Mouse (Mus musculus): Measurements from ENCODE around the gene Echdc1. TPM values are rescaled to one million over a fixed set of nuclear protein-coding genes. Genes with fewer than 3 reads are reported as not detected.

The Echdc1 gene
- polyA plus RNA-seq (2014; fragmentation: Nextera tagmentation; extraction: Ambion mirVana) = 20.9 and 24.6 TPM in 2 replicates

DNA sequence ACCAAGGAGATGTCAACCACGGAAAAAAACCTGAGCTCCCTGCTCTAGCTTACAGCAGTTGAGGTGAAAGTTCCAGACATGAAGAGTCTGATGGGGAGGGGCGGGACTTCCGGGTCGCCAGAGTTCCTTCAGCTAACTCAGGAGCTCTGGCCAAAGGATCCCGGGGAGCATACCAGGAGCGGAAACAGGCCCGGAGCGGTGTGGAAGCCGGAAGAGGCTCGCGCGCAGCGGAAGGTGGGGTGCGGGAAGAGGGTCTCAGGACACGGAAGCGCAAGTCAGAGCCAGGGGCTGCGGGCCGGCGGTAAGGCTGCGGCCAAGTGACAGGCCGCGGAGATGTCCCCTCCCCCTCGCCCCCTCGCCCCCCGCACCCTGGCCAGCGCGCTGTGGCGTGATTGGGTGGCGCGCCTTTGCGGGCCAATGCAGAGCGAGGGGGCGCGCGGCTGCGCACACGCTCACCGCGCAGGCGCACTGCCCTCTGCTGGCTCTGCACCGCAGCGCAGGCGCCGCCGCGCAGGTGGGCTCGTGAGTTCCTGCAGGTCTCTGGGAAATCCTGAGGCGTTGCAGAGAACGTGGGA, at the start of gene Echdc1:
Gene Echdc1, plus strand, starts transcription at position 103 of the 575 bp plus-strand sequence.
- Histone ChIP-seq H3K27me3 (ENCODE audit: control insufficient read depth, insufficient read depth, low read length) (no peaks in the 10 kb centered on the region), H3K9me3 (ENCODE audit: control insufficient read depth, low read length) (no peaks in the 10 kb centered on the region)
- WGBS = under 1% methylated on average over 49 of the region's 49 CpGs

DNA sequence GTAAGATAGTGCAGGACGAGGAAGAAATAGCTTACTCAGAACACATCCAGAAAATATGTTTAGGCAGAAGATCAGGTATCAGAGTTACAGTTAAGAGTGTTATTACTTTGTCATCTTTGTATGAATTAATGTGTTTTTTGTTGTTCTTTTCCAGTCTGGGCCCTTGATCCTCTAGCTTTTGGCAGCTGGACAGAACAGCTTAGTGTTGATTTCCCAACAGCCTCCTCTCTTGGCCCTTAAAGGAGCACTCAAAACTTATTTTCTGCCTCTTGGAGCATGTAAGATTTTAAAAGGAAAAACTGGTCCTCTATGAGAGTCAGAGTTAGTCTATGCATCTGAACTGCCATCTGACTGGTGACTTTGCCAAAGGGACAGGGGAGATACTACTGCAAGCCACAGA, 31.2 kb upstream of the Echdc1 start:
- no peak overlapping the region for H3K4me3 ChIP-seq (replicated peaks; ENCODE audit: low read depth, low read length)
- WGBS = 81% methylated on average over 1 of the region's 1 CpGs
- DNase-seq = no peak

More for the DNA sequence above, at the start of gene Echdc1:
- Histone ChIP-seq H3K4me2 (ENCODE audit: low read length) (peak within 1 kb of the TSS; percentile 71), H3K27ac (replicated peaks; ENCODE audit: low read depth, low read length) (peak within 1 kb of the TSS; percentile 81), H3K4me1 (ENCODE audit: control insufficient read depth, insufficient read depth, low read length) (peaks cover 12% of the 10 kb centered on the region), H3K4me3 (replicated peaks; ENCODE audit: low read depth, low read length) (peak within 1 kb of the TSS; percentile 58), H3K36me3 (ENCODE audit: control insufficient read depth, insufficient read depth, low read length) (0 out of 2 replicates have a peak, but pooled peaks cover 2% of the 10 kb centered on the region), H3K9ac (replicated peaks; ENCODE audit: low read length) (peak within 1 kb of the TSS; percentile 62)
- ATAC-seq (ENCODE audit: low FRiP score, low TSS enrichment) = peak; percentile 99
- peak; percentile 97 for DNase-seq

DNA sequence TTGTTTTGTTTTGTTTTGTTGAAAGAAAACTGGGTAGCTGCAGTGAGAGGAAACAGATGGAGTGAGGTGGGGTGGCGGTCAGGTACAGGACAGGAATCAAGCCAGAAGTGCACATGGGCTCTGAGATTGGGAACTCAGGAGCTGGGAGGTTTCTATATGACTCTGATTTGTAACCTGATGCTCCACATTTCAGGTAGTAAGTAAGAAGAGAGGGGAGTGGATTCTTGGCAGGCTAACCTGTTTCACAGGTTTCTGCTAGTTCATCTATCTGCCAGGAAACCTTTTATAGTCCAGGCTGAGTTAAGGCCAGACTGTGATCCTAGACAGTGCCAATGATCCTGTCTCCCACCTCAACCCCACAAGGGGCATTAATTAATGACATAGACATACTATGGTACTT, 27.2 kb upstream of the Echdc1 start:
- 97% methylated on average over 1 of the region's 1 CpGs for WGBS

More for the DNA sequence above, 31.2 kb upstream of the Echdc1 start:
- Histone ChIP-seq H3K27me3 (ENCODE audit: control insufficient read depth, insufficient read depth, low read length) (no peaks in the 10 kb centered on the region), H3K9ac (replicated peaks; ENCODE audit: low read length) (no peak overlapping the region), H3K4me2 (ENCODE audit: low read length) (no peak overlapping the region), H3K9me3 (ENCODE audit: control insufficient read depth, low read length) (no peaks in the 10 kb centered on the region), H3K4me1 (ENCODE audit: control insufficient read depth, insufficient read depth, low read length) (no peaks in the 10 kb centered on the region), H3K36me3 (ENCODE audit: control insufficient read depth, insufficient read depth, low read length) (no peaks in the 10 kb centered on the region), H3K27ac (replicated peaks; ENCODE audit: low read depth, low read length) (no peak overlapping the region)
- ATAC-seq (ENCODE audit: low FRiP score, low TSS enrichment) = no peak

DNA sequence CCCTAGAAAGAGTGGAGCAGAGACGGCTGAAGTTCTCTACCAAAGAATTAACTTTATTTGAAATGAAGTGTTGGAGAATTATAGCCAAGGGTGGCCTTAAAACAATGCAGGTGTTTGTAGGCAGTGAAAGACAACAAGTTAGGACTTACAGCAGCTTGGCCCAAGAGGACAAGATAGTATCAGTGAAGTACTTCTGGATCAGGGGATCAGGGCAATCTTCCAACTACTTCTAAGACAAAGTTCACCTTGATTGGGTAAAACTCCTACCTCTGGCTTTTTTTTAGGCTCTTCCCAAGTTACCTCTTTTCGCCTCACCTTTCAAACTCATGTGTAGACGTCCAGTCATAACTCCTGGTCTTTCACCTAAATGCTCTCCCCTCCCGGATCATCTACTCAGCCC, 10.7 kb upstream of the Echdc1 start:
- no peak overlapping the region for H3K27ac ChIP-seq (replicated peaks; ENCODE audit: low read depth, low read length)

More for the DNA sequence above, 27.2 kb upstream of the Echdc1 start:
- H3K4me1 ChIP-seq (ENCODE audit: control insufficient read depth, insufficient read depth, low read length) = no peaks in the 10 kb centered on the region
- no peaks in the 10 kb centered on the region for H3K36me3 ChIP-seq (ENCODE audit: control insufficient read depth, insufficient read depth, low read length)
- H3K27ac ChIP-seq (replicated peaks; ENCODE audit: low read depth, low read length) = no peak overlapping the region
- H3K27me3 ChIP-seq (ENCODE audit: control insufficient read depth, insufficient read depth, low read length) = no peaks in the 10 kb centered on the region
- ATAC-seq (ENCODE audit: low FRiP score, low TSS enrichment) = no peak
- no peaks in the 10 kb centered on the region for H3K9me3 ChIP-seq (ENCODE audit: control insufficient read depth, low read length)
- no peak overlapping the region for H3K4me2 ChIP-seq (ENCODE audit: low read length)
- DNase-seq = no peak
- H3K4me3 ChIP-seq (replicated peaks; ENCODE audit: low read depth, low read length) = no peak overlapping the region
- H3K9ac ChIP-seq (replicated peaks; ENCODE audit: low read length) = no peak overlapping the region

DNA sequence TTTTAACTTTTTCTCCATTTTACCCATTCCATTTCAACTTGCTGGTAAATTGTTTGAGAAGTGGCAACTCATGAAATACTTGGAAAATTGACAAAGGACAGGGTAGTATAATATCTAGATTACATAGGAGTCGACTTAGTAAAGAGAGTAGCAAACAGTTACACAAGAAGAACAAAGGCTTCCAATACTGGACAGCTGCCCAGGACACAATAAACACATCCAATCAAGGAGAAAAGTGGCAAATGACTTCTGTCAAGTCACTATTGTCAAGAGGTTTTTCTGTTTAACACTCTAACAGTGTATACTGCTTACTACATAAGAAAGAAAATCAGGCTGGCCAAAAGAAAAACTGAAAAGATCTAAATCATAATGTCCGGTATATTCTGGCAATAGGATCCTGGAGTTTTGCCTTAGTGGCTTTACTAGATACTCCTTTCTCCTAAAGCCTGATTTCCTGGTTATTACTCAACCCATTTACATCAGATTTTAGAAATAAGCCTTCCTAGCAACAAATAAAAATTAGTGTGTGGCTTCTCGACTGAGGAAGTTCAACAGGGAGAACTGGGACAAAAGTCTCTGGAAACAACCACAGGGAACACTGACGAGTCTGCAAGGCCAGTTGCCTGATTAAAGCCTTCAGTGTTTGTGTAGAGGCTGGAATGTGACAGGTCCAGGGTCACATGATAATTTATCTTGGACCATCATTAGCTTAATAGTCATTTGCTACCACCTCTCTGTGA, 1.3 kb upstream of the Echdc1 start:
- H3K27me3 ChIP-seq (ENCODE audit: control insufficient read depth, insufficient read depth, low read length) = no peaks in the 10 kb centered on the region
- no peak overlapping the region for H3K4me3 ChIP-seq (replicated peaks; ENCODE audit: low read depth, low read length)
- ATAC-seq (ENCODE audit: low FRiP score, low TSS enrichment) = no peak
- H3K4me1 ChIP-seq (ENCODE audit: control insufficient read depth, insufficient read depth, low read length) = peaks cover 12% of the 10 kb centered on the region
- no peak for DNase-seq
- no peak overlapping the region for H3K27ac ChIP-seq (replicated peaks; ENCODE audit: low read depth, low read length)
- H3K36me3 ChIP-seq (ENCODE audit: control insufficient read depth, insufficient read depth, low read length) = no peaks in the 10 kb centered on the region
- H3K4me2 ChIP-seq (ENCODE audit: low read length) = no peak overlapping the region
- 73% methylated on average over 4 of the region's 4 CpGs for WGBS
- no peaks in the 10 kb centered on the region for H3K9me3 ChIP-seq (ENCODE audit: control insufficient read depth, low read length)
- H3K9ac ChIP-seq (replicated peaks; ENCODE audit: low read length) = no peak overlapping the region

More for the DNA sequence above, 10.7 kb upstream of the Echdc1 start:
- Histone ChIP-seq H3K27me3 (ENCODE audit: control insufficient read depth, insufficient read depth, low read length) (no peaks in the 10 kb centered on the region), H3K36me3 (ENCODE audit: control insufficient read depth, insufficient read depth, low read length) (no peaks in the 10 kb centered on the region), H3K9ac (replicated peaks; ENCODE audit: low read length) (no peak overlapping the region), H3K4me3 (replicated peaks; ENCODE audit: low read depth, low read length) (no peak overlapping the region), H3K4me1 (ENCODE audit: control insufficient read depth, insufficient read depth, low read length) (no peaks in the 10 kb centered on the region), H3K9me3 (ENCODE audit: control insufficient read depth, low read length) (no peaks in the 10 kb centered on the region), H3K4me2 (ENCODE audit: low read length) (no peak overlapping the region)
- DNase-seq (no peak), ATAC-seq (ENCODE audit: low FRiP score, low TSS enrichment) (no peak)
- WGBS = 95% methylated on average over 4 of the region's 4 CpGs

DNA sequence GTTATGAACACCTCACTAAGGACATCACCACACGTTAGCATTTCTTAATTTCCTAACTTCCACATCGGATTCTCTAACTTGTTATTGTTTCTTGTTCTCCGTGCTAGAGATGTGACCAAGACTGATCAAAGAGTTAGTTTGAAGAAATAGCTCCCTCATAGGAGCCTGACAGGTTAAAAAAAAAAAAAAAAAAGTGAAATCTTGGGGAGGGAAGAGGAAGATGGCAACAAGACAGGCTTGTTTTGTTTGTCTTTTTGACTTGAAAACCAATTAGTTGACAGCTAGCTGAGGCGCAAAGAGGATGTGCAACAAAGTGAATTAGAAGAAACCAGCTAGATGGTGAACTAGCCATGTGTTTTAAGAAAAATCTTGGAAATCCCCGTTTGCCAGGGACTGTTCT, 939 bp downstream of the Echdc1 start:
- Histone ChIP-seq H3K27me3 (ENCODE audit: control insufficient read depth, insufficient read depth, low read length) (no peaks in the 10 kb centered on the region), H3K4me2 (ENCODE audit: low read length) (peak overlapping the region; percentile 71), H3K4me3 (replicated peaks; ENCODE audit: low read depth, low read length) (peak overlapping the region; percentile 58), H3K9me3 (ENCODE audit: control insufficient read depth, low read length) (no peaks in the 10 kb centered on the region), H3K4me1 (ENCODE audit: control insufficient read depth, insufficient read depth, low read length) (peaks cover 12% of the 10 kb centered on the region), H3K9ac (replicated peaks; ENCODE audit: low read length) (peak overlapping the region; percentile 62; the same call in 1 of the 2 replicates), H3K27ac (replicated peaks; ENCODE audit: low read depth, low read length) (no peak overlapping the region), H3K36me3 (ENCODE audit: control insufficient read depth, insufficient read depth, low read length) (0 out of 2 replicates have a peak, but pooled peaks cover 2% of the 10 kb centered on the region)
- ATAC-seq (ENCODE audit: low FRiP score, low TSS enrichment) = no peak
- 39% methylated on average over 5 of the region's 5 CpGs for WGBS
- DNase-seq = no peak

DNA sequence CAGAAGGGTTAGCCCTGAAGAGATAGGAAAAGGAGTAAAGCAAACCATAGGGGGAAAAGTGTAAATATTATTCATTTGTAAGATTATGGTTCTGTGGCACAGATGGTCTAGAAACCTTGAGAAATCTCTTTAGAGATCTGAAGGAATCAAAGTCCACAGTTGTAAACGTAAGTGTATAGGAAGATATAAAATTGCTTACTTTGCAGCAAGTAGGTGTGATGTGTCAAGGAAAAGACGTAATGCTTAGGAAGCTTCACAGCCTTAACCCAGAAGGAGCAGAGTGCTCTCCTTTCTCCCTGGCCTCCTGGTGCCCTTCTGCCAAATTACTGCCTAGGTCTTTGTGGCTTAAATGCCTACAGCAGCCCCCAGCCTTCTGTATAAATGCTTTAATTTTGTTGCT, 11.9 kb downstream of the Echdc1 start:
- ATAC-seq (ENCODE audit: low FRiP score, low TSS enrichment) (no peak), DNase-seq (no peak)
- Histone ChIP-seq H3K27ac (replicated peaks; ENCODE audit: low read depth, low read length) (no peak overlapping the region), H3K27me3 (ENCODE audit: control insufficient read depth, insufficient read depth, low read length) (no peaks in the 10 kb centered on the region), H3K9me3 (ENCODE audit: control insufficient read depth, low read length) (no peaks in the 10 kb centered on the region), H3K4me2 (ENCODE audit: low read length) (no peak overlapping the region), H3K36me3 (ENCODE audit: control insufficient read depth, insufficient read depth, low read length) (no peaks in the 10 kb centered on the region), H3K9ac (replicated peaks; ENCODE audit: low read length) (no peak overlapping the region), H3K4me1 (ENCODE audit: control insufficient read depth, insufficient read depth, low read length) (no peaks in the 10 kb centered on the region), H3K4me3 (replicated peaks; ENCODE audit: low read depth, low read length) (no peak overlapping the region)
- WGBS = 94% methylated on average over 2 of the region's 2 CpGs

DNA sequence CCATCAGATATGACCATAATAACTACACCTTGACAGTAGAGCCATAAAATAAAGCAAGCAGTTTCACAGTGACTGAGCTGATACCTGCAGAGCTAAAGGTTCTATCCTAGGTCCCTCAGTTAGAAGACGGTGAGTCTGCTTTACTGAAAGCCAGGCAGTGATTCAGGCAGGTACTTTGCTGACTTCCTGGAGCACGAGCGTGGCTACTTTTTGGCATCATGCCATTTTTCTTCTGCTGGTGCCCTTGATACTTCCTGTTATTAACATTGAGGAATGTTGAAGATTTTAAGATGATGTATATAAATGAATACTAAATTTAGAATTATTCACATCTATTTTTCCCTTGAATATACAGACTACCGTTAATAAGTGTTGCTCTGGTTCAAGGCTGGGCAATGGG, 20.9 kb downstream of the Echdc1 start:
- H3K27ac ChIP-seq (replicated peaks; ENCODE audit: low read depth, low read length) = no peak overlapping the region
- no peaks in the 10 kb centered on the region for H3K4me1 ChIP-seq (ENCODE audit: control insufficient read depth, insufficient read depth, low read length)
- H3K9ac ChIP-seq (replicated peaks; ENCODE audit: low read length) = no peak overlapping the region
- 87% methylated on average over 4 of the region's 4 CpGs for WGBS
- ATAC-seq (ENCODE audit: low FRiP score, low TSS enrichment) (no peak), DNase-seq (no peak)
- no peak overlapping the region for H3K4me2 ChIP-seq (ENCODE audit: low read length)
- no peaks in the 10 kb centered on the region for H3K36me3 ChIP-seq (ENCODE audit: control insufficient read depth, insufficient read depth, low read length)
- no peak overlapping the region for H3K4me3 ChIP-seq (replicated peaks; ENCODE audit: low read depth, low read length)
- H3K27me3 ChIP-seq (ENCODE audit: control insufficient read depth, insufficient read depth, low read length) = no peaks in the 10 kb centered on the region
- no peaks in the 10 kb centered on the region for H3K9me3 ChIP-seq (ENCODE audit: control insufficient read depth, low read length)
